Mouse (Mus musculus) frontal cortex, adult 2 months (tissue): ENCODE data around the gene Zcchc3. TPM values are rescaled to one million over a fixed set of nuclear protein-coding genes. Genes with fewer than 3 reads are reported as not detected.

Experiments used
- DNase-seq, 2 experiments: peaks; one replicate each; pipeline ENCODE4 v3.0.0; 2022; ENCODE audit warnings: low spot score in 1 of 2; ENCODE audit errors: extremely low spot score in 1 of 2
- polyA plus RNA-seq: library from polyadenylated mRNA; depleted of rRNA; stranded (reverse); fragments of >200 nt; gene quantifications from 2 replicates; pipeline ENCODE4 v1.2.3, GENCODE M21; 2012

The Zcchc3 gene
- polyA plus RNA-seq, 1 experiment, result 9.2 TPM

DNA sequence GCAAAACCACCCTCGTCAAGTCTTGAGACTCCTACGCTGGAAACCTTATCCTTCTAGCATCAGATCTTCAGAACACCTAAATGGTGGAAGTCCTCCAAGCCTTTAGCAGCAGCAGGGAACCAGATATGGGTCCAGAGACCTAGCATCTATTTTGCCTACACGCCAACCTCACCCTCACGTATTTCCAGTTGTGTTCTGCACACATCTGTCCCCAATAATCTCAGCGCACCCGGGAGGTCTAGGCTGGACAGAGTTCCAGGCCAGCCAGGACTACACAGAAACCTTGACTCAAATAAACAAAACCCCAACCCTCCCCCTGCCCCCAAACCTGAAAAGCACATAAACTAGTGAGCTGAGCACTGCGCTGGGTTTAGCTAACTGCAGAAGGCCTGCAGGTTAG, 3.4 kb downstream of the Zcchc3 start:
- DNase-seq, result no peak

DNA sequence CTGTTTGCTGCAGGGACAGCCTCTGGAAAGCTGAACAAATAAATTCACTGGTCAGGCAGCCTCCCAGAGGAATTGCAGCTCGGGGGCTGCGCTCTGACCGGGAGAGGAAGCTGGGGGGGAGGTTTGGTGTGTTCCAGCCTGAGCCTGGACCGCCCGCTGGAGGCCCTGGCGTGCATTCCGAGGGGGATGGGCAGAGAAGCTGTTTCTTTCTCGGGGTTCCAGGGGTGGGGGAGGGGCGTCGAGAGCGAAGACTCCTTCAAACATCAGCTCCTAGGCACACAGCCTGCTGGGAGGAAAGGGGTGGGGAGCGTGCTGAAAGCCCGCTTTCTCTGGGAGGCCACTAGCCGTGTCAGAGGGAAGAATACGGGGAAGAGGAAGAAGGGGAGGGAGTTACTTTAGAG, 3.9 kb downstream of the Zcchc3 start:
- peak; percentile 55 to 73 for DNase-seq

DNA sequence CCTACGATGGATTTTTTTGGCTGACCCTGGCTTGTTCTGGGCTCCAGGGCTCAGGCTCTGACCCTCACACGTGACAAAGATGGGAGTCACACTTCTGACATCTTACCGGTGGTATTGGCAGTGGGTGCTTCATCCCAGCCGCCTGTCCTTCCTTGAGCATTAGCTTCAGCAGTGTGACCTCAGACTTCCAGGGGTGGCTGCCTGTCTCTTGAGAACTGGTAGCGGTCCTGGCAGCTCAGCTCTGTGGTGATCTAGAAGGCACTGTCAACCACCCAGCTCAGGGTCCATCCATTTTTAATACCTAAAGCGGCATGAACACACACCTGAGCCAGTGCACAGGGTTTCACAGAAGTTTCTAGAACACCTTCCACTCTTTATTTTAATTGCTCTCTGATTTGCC, 5.0 kb downstream of the Zcchc3 start:
- no peak for DNase-seq

DNA sequence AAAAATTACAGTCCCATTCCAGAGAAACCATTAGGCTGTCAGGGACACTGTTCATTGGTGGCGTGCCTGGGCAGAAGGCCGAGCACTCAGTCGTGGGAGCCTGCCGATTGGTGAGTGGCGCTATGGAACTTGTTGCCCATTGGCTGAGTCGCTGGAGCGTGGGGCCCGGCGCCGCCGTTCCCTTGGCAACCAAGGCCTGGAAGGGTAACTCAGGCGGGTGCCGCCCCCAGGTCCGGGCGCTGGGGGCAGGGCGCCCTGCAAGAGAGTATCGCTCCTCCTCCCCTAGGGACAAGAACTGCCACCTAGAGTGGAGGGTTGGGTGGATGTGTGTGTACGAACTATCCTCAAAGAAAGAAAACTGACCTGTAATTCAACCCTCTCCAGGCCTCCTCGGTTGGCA, 8.7 kb downstream of the Zcchc3 start:
- peak; percentile 98 for DNase-seq

DNA sequence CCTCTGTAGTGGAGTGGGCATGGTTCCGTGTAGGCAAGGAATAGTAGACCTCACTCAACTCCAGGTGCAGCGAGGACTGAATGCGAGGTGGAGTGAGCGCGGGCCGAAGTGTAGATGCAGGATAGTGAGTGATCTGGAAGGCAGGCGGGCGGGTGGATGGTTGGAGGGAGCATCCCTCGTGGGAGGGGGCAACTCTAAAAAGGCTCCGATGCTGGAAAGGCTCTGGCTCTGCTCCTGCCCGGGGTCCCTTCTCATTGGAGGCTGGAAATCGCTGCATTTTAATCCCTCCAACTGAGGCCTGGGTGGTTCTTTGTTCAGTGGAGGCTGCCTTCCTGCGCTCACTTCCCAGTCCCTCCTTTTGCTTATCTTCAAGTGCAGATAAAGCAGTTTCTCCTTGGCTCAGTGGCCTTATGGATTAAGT, 15.7 kb downstream of the Zcchc3 start:
- DNase-seq, result no peak

DNA sequence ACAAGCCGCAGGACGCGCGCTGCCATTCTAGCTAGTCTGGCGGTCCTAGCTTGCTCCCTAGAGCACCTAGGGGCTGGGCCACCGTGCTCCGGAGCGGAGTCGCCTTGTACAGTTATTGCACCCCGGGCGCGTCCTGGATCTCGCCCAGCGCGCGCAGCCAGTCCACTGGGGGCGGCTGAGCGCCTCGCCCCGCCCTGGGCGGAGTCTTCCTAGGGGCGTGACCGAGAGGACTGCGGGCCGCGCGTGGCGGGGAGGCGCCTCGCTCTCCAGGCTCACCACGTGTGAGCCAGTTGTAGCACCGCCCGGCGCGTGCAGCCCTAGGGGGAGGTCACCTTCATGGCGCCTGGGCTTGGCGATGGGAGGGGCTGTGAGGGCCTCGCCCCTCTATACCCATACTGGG, 16.1 kb downstream of the Zcchc3 start:
- DNase-seq, result peak; percentile 81 to 89

DNA sequence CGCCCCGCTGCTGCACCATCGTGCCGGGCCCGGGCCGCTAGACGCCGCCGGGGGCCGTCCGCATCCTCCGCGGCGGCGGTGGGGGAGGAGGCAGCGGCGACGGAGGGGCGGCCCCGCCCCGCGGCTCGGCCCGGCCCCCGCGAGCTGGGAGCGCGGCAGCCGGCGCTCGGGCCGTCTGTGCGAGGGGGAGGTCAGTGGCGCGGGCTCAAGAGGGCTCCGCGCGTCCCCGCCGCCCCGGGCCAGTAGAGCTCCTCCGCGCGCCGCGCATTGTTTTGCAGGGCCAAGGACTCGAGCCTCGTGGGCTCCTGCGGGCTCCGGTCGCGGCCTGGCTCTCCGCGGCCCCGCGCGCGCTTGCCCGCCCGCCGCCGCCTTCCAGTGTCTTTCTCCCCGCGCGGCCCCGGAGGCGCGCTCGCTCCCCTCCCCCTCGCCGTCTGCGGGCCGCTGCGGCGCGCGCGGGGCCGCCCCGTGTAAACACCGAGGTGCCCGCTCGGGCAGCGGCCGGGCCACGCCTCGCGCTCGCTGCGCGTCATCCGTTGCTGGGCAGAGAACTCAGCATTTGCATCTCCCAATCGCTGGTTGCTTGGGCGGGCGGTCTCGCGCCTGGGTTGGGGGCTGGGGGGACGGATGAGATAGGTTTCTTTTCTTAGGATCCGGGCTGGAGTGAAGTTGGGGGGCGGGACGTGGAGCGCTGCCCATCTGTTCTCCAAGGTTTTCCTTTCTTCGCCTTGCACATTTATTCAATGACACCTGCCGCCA, 17.0 kb downstream of the Zcchc3 start, which contains the start of gene Sox12:
TSS of gene Sox12 (minus strand) at position 384 of the 756 bp plus-strand sequence.
- peak; percentile 92 to 99 for DNase-seq

DNA sequence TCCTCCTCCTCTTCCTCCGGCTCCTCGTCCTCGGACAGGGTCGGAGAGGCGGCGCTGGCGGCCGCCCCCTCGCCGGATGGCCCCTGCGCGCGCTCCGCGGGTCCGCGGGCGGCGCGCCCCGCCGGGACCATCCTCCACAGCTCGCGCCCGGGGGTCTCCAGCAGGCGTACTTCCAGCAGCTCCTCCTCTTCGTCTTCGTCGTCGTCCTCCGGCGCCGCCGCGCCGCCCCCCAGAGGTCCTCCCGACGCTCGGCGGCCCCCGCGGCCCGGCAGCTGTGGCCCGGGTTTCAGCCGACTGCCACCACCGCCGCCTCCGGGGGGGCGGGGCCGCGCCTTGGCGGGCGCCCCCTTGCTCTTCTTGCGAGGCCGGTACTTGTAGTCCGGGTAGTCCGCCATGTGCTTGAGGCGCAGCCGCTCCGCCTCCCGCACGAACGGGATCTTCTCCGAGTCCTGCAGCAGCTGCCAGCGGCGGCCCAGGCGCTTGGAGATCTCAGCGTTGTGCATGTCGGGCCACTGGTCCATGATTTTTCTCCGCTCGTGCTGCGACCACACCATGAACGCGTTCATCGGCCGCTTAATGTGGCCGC, 17.7 kb downstream of the Zcchc3 start:
- peak; percentile 77 to 88 for DNase-seq

DNA sequence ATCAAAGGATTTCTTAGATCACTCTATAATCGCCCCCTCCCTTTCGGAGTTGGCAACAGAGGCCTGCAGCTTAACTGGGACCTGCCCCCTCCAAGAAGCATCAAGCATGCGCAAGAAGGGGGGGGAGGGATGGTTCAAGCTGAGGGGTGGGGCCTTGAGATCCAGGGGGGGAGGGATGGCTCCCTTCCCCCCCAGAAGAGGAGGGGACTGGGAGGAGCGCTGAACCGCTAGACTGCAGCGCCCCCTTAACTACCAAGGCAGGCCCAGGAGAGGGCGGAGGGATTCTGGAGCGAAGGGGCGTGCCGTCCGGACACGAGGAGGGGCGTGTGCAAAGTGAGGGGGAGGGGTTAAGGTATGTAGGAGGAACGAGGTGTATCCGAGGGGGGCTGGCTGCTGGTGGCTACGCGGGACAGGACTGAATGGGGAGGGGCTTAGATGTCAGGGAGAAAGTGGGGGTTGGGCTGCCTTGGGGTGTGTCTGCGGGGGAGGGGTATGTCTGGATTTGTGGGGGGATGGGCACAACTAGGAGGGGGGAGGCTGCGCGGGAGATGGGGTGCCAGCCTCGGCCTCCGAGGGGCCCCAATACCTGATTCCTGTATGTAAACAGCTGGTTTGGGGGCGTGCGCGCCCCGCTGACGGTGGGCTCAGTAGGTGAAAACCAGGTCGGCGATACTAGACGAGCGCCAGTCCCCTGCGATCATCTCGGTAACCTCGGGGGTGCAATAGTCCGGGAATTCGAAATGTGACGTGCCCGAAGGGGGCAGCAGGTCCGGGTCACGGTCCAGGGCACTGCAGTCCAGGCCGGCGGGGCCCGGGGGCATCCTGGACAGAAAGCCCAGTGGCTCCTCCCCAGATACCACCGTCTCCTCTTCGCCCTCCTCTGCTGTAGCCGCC, 18.5 kb downstream of the Zcchc3 start:
- DNase-seq, result peak; percentile 88 to 90

DNA sequence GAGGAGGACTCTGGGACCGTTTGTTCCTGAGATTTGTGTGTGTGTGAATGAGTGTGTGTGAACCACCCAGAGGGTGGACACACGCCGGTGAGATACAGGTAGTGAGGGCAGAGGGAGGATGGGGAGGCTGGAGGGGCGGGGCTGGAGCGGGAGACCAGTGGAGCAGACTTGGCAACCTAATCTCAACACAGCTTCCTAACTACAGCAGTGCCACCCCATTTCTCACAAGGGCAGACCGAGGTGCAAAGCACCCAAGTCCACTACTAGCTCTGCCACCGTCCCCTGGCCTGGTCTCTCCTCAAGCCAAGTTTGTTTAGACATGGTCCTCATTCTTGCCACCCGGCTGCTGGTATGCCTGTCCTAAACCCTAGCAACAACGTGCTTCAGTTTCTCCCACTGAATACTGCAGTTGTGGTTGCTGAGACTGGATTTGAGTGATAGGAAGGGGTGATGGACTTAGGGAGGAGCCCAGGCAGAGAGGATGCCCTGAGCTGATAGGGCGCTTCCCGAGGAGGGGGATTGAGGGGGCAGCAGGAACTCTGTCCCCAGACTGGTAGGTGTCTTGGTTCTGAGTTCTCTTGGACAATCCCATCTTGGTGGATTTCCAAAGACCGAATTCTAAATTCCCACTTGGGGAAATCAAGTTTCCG, 19.4 kb downstream of the Zcchc3 start:
- peak in 1 of 2 experiments; percentile 25 for DNase-seq

DNA sequence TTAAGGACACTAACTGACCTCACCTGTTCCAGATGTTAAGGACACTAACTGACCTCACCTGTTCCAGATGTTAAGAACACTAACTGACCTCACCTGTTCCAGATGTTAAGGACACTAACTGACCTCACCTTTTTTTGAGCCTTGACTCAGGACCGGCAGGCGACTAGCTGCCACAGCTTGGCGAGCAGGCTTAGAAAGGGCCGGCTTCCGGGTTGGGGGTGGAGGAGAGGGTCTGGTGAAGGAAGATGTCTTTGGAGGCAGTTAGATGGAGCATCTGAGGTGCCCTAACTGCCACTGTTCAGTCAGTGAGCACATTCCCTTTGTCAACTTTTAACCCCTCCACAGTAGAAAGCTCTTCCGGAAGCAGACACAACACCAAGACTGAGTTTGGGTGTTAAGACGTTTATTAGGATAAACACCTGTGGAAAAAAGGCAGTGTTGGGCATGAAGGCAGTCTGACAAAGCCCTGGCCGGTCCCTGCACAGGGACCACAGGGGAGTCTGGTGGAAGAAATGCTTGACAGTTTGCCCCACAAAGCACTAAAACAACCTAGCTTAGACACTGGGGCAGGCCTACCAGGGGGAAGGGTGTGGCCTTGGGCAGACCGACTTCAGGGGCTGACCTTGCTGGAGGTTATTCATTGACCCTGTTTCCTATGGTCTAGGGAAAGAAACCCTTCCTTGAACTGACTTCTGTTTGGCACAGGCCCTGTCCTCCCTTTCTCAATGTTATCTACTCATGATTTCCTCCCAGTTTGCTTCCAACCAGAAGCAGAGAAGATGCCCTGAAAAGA, 21.4 kb downstream of the Zcchc3 start:
- DNase-seq, result no peak

DNA sequence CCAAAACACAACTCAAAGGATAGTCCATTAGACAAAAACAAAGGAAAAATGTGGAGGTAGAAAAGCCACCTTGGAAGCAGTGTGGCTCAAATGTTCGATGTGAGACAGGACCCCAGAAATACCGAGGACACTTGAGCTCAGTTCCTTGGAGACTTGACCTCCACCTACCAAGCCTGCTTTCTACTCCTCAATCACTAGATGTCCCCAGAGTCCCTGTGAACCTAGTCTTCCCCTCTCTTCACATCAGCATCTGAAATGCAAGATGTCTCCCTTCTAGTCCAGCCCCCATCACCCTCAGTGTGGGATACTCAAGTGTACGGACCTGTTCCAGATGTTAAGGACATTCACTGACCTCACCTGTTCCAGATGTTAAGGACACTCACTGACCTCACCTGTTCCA, 22.0 kb downstream of the Zcchc3 start:
- peak in 1 of 2 experiments; percentile 80 for DNase-seq

DNA sequence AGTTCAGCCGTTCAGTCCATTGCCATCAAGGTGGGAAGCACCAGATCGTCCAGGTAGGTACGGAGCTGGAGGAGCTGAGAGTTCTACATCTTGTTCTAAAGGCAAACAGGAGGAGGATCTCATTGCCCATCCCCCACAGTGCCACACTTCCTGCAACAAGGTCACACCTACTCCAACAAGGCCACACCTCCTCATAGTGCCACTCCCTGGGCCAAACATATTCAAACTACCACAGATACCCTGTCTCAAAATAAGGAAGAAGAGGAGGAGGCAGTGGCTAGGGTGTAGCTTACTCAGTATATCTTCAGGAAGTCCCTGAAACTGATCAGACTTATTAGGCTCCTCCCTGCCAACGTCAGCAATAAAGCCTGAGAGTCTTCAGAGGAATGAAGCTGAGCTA, 30.6 kb downstream of the Zcchc3 start:
- no peak for DNase-seq

DNA sequence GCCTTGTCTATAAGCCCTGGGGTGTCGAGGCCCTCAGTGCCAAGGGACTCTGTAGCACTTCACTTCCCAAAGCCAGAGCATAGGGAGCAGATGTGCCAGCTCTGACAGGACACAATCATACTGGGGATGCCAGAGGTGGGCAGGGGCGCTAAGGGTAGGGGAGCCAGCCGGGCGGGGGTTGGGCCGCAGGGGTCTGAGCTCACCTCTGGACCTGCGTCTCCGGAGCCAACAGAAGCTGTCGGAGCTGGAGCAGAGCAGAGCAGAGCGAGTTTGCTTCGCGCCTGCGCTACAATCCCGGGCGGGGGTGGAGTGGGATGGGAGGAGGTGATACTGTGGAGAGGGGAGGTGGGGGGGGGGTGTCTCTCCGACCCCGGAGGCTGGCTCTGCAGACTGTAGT, 38.5 kb downstream of the Zcchc3 start, which contains the start of gene Nrsn2:
TSS of gene Nrsn2 (minus strand) at position 294 of the 397 bp plus-strand sequence.
- peak in 1 of 2 experiments; percentile 67 for DNase-seq

DNA sequence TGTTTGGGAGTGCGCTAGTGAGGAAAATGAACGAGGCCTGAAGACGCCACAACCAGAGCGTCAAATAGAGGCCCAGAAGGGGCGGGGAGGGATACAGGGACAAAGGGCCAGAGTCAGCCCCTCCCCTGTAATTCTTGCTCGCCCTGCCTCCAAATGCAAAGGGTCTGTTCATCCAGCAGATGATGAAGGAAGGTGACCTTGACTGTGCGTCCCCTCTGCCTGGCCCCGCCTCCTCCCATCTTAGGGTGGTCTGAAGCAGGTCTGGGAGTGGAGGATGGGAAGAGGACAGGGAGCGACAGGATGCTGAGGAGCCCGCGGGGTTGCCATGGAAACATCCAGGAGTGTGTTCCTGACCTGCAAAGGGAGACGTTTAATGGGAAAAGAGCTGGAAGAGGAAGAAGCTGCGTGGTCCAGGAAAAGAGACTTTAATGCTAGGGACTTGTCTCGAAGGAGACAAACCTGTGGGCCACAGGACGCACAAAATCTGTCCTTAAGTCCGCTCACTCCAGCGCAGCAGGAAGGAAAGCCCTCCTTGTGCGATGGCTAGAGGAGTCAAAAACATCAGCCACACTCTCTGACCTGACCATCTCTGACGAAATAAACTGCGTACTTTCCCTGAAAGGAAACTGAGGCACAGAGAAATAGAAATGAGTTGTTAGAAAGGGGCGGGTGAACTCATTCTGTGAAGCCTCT, 39.0 kb downstream of the Zcchc3 start:
- peak in 1 of 2 experiments; percentile 67 for DNase-seq

DNA sequence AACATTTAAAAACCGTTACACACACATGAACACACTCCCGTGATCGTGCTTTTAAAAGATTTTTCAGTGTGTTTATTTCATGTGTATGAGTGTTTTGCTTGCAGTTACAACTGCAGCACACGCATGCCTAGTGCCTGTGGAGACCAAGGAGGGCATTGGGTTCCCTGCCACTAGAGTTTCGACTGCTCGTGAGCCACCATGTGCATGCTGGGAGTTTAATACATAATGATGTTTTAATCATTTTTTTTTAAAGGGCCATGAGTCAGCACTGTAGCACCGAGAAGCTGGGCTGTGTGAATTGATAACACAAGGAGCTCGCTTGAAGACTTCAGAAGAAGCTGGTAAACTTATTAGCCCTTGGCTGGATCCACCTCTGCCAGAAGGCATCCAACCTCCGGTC, 41.3 kb downstream of the Zcchc3 start:
- DNase-seq, result no peak

DNA sequence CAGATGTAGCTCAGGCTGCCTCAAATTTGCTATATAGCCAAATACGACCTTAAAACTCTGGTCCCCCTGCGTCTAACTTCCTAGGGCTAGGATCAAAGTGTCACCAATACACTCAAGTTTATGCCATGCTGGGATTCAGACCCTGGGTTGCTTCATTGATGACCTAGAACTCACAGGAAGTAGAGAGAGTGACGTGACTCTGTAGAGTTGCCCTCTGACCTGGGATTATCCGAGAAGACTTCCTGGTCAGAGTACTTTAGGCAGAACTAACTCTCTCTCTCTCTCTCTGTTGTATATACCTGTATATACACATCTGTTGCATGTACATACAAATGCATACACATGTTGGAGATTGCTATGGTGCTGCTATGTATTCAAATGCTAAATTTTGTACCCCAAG, 42.2 kb downstream of the Zcchc3 start:
- no peak for DNase-seq

DNA sequence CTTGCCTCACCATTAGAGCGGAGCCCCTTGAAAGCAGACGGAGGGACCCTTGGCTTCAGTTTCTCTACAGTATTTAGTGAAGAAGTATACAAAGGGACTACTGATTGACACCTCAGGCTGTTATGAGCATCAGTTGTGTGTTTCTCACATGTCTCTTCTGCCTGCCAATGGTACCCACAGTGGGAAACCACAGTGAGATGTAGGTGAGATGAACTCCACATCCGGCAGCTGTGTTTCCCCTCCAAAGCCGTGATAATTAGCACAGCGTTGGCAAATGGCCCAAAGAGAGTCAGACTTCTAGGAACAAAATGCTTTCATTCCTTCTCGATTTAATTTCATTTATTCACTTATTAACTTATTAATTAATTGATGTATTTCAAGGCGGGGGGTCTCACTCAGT, 42.7 kb downstream of the Zcchc3 start:
- no peak for DNase-seq

DNA sequence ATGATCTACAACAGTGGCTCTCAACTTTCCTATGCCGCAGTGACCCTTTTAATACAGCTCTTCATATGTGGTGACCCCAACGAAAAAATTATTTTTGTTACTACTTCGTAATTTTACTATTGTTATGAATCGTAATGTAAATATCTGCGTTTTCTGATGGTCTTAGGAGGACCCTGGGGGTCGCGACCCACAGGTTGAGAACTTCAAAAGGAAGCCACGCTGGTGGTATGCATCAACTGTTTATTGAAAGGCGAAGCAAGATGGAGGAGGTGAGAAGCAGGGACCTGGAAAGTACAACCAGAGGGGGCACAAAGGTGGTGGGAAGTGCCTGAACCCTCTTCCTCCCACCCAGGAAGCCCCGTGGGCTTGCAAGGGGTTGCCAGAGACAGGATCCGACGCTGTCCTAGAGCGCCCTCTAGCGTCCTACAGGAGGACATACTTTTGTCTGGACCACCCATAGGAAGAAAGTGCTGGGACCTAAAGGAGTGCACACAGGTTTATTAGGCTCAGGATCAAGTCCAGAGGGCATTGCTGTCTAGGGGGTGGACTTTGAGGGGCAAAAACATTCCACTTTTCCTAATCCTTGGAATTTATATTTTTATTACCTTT, 46.2 kb downstream of the Zcchc3 start:
- DNase-seq, result peak in 1 of 2 experiments; percentile 67
